Mouse (Mus musculus) midbrain, embryonic 10.5 days (tissue): ENCODE data around the gene Cep57. TPM values are rescaled to one million over a fixed set of nuclear protein-coding genes. Genes with fewer than 3 reads are reported as not detected.

Experiments used
- DNase-seq: peaks from one replicate; pipeline ENCODE4 v3.0.0-alpha.2; 2017; ENCODE audit warnings: low spot score
- H3K27ac ChIP-seq: fragments of 300-500 bp; sonication (generic); replicated peaks from 2 replicates; pipeline ENCODE4 v1.5.1; 2016; ENCODE audit warnings: mild to moderate bottlenecking
- H3K27me3 ChIP-seq: fragments of 300-500 bp; sonication (generic); 2 replicates; pipeline ENCODE4 v1.6.1; 2016; ENCODE audit warnings: low read depth, mild to moderate bottlenecking; ENCODE audit not compliant: poor library complexity, severe bottlenecking
- H3K36me3 ChIP-seq: fragments of 300-500 bp; sonication (generic); 2 replicates; pipeline ENCODE4 v1.6.1; 2016; ENCODE audit warnings: mild to moderate bottlenecking, moderate library complexity
- H3K4me1 ChIP-seq: fragments of 300-500 bp; sonication (generic); 2 replicates; pipeline ENCODE4 v1.6.1; 2016
- H3K4me3 ChIP-seq: fragments of 300-500 bp; sonication (generic); 2 replicates; pipeline ENCODE4 v1.5.1; 2016; ENCODE audit warnings: mild to moderate bottlenecking, moderate library complexity
- H3K9me3 ChIP-seq: fragments of 300-500 bp; sonication (generic); replicated peaks from 2 replicates; pipeline ENCODE4 v1.6.1; 2016; ENCODE audit warnings: mild to moderate bottlenecking
- WGBS: fragments of 180-500 bp; shearing (Covaris S2); methylation state at CpG from one replicate; pipeline ENCODE4 v1.1.7; 2016; 5-methylcytosine and 5-hydroxymethylcytosine counted together
- polyA plus RNA-seq: library from polyadenylated mRNA; unstranded; fragments of >200 nt; fragmentation: Nextera tagmentation; extraction: Ambion mirVana; gene quantifications from 2 replicates; pipeline ENCODE4 v1.2.1, GENCODE M21; 2016

The Cep57 gene
- polyA plus RNA-seq, 1 experiment from 2014 or later: 61.5 TPM

GRCm38 (mm10) chr9:13774732-13775131, 52.2 kb downstream of the Cep57 start:
- Histone ChIP-seq H3K4me3 (no peak overlapping the region), H3K9me3 (peaks cover under 1% of the 10 kb centered on the region; the same call in 1 of the 2 replicates), H3K27me3 (no peaks in the 10 kb centered on the region), H3K36me3 (0 out of 2 replicates have a peak, but pooled peaks cover 2% of the 10 kb centered on the region), H3K27ac (no peak overlapping the region), H3K4me1 (no peaks in the 10 kb centered on the region)
- no peak for DNase-seq
- WGBS: 97% methylated on average over 1 of the region's 1 CpGs

GRCm38 (mm10) chr9:13766570-13766969, 60.3 kb downstream of the Cep57 start:
- H3K4me3 ChIP-seq: no peak overlapping the region
- no peak overlapping the region for H3K27ac ChIP-seq
- DNase-seq: no peak
- H3K36me3 ChIP-seq: no peaks in the 10 kb centered on the region
- H3K27me3 ChIP-seq: no peaks in the 10 kb centered on the region
- no peaks in the 10 kb centered on the region for H3K9me3 ChIP-seq
- H3K4me1 ChIP-seq: no peaks in the 10 kb centered on the region
- WGBS: 92% methylated on average over 7 of the region's 7 CpGs

- no peaks in the 10 kb centered on the region for H3K27me3 ChIP-seq
- H3K4me3 ChIP-seq: no peak overlapping the region
- H3K27ac ChIP-seq: no peak overlapping the region
- DNase-seq: no peak
- no peaks in the 10 kb centered on the region for H3K9me3 ChIP-seq
- no peaks in the 10 kb centered on the region for H3K4me1 ChIP-seq
- WGBS: 96% methylated on average over 2 of the region's 2 CpGs
- H3K36me3 ChIP-seq: 0 out of 2 replicates have a peak, but pooled peaks cover 3% of the 10 kb centered on the region
Observed at GRCm38 (mm10) chr9:13765624-13766023, 61.3 kb downstream of the Cep57 start.

- no peak overlapping the region for H3K27ac ChIP-seq
- H3K9me3 ChIP-seq: peaks cover 4% of the 10 kb centered on the region; the same call in 1 of the 2 replicates
- H3K27me3 ChIP-seq: no peaks in the 10 kb centered on the region
- peaks cover 24% of the 10 kb centered on the region for H3K36me3 ChIP-seq
- H3K4me1 ChIP-seq: no peaks in the 10 kb centered on the region
- WGBS: 94% methylated on average over 3 of the region's 3 CpGs
- DNase-seq: no peak
- no peak overlapping the region for H3K4me3 ChIP-seq
Observed at GRCm38 (mm10) chr9:13760430-13760829, 66.5 kb downstream of the Cep57 start.

Other genes starting within 250 kb of the Cep57 start
- gene Mtmr2, start 78.7 kb downstream of the Cep57 start, polyA plus RNA-seq: 76.8 and 78.1 TPM in 2 replicates
- gene Fam76b, start 609 bp upstream of the Cep57 start, polyA plus RNA-seq: 21.2 and 23.4 TPM in 2 replicates